Mouse (Mus musculus) midbrain, embryonic 15.5 days (tissue): ENCODE data around the gene Enpp3. TPM values are rescaled to one million over a fixed set of nuclear protein-coding genes. Genes with fewer than 3 reads are reported as not detected.
"Not testable (repeated sequence)": the region's sequence is repeated elsewhere in the genome, so short reads cannot be mapped to it uniquely, and the experiment has no call there.

Experiments
- ATAC-seq: fragments of 200-750 bp; cut with Nextera tagmentation; replicated peaks from 2 replicates; pipeline ENCODE4 v1.8.0; 2017; ENCODE audit warnings: moderate TSS enrichment
- H3K27ac ChIP-seq: fragments of 300-500 bp; sonication (generic); 2 replicates; pipeline ENCODE4 v1.5.1; 2015; ENCODE audit warnings: mild to moderate bottlenecking, inconsistent platforms
- H3K27me3 ChIP-seq: fragments of 300-500 bp; sonication (generic); replicated peaks from 2 replicates; pipeline ENCODE4 v1.6.1; 2015; ENCODE audit warnings: inconsistent platforms
- H3K36me3 ChIP-seq: fragments of 300-500 bp; sonication (generic); replicated peaks from 2 replicates; pipeline ENCODE4 v1.6.1; 2015; ENCODE audit warnings: inconsistent platforms
- H3K4me1 ChIP-seq: fragments of 300-500 bp; sonication (generic); 2 replicates; pipeline ENCODE4 v1.6.1; 2015; ENCODE audit warnings: inconsistent platforms
- H3K4me2 ChIP-seq: fragments of 300-500 bp; sonication (generic); 2 replicates; pipeline ENCODE4 v1.6.1; 2015; ENCODE audit warnings: inconsistent platforms, mild to moderate bottlenecking, moderate library complexity
- H3K4me3 ChIP-seq: fragments of 300-500 bp; sonication (generic); 2 replicates; pipeline ENCODE4 v1.5.1; 2015; ENCODE audit warnings: mild to moderate bottlenecking, inconsistent platforms
- H3K9ac ChIP-seq: fragments of 300-500 bp; sonication (generic); 2 replicates; pipeline ENCODE4 v1.6.1; 2015; ENCODE audit warnings: mild to moderate bottlenecking, inconsistent platforms
- H3K9me3 ChIP-seq: fragments of 300-500 bp; sonication (generic); 2 replicates; pipeline ENCODE4 v1.6.1; 2016; ENCODE audit warnings: inconsistent platforms
- WGBS: fragments of 180-500 bp; shearing (Covaris S2); methylation state at CpG from one replicate; pipeline ENCODE4 v1.1.7; 2015; ENCODE audit warnings: mixed read lengths; 5-methylcytosine and 5-hydroxymethylcytosine counted together
- polyA plus RNA-seq: library from polyadenylated mRNA; unstranded; fragments of >200 nt; fragmentation: Nextera tagmentation; extraction: Ambion mirVana; gene quantifications from 2 replicates; pipeline ENCODE4 v1.2.1, GENCODE M21; 2015

The Enpp3 gene
- polyA plus RNA-seq, 1 experiment from 2014 or later, result 3.7 TPM

DNA sequence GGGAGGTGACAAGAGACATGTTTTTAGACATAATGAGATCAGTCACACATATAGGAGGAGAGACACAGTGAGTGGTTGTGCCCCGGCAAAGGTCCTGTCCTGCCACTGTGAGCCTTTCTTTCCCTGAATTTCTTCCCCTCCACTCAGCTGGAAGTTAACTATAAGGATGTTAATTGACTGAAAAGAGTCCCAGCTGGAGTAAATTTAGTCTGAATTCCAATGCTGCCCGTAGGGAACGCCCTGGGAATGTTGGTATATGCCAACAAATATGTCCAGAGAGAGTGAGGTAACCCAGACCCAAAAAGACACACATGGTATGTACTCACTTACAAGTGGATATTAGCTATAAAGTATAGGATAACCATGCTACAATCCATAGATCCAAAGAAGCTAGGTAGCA lies 23.1 kb downstream of the Enpp3 start:
- 54% methylated on average over 3 of the region's 3 CpGs for WGBS
- ATAC-seq, result no peak
- no peak overlapping the region for H3K4me2 ChIP-seq
- H3K27me3 ChIP-seq, result no peaks in the 10 kb centered on the region
- H3K36me3 ChIP-seq, result no peaks in the 10 kb centered on the region
- H3K9ac ChIP-seq, result no peak overlapping the region
- no peak overlapping the region for H3K27ac ChIP-seq
- no peaks in the 10 kb centered on the region for H3K4me1 ChIP-seq
- no peak overlapping the region for H3K4me3 ChIP-seq
- no peaks in the 10 kb centered on the region for H3K9me3 ChIP-seq

DNA sequence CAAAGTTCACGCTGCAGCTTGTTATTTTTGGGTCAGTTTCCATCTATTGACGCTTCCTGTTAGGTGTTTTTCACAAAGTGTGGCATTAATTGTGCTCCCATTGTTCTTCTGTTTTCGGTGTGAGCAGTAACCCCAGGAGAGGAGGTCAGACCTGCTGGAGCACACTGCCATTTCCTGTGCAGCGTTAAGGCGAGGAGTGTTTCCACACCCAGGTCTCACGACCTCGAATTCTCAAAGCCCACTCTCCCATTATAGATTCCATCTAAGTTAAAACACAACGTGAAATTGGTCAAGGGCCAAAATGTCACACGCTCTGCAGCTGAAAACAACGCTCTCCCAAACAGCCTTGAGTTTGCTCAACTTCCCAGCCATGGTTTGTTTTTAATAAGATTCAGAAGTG lies 32.0 kb downstream of the Enpp3 start:
- Histone ChIP-seq H3K4me1 (no peaks in the 10 kb centered on the region), H3K27ac (no peak overlapping the region), H3K4me3 (no peak overlapping the region), H3K36me3 (no peaks in the 10 kb centered on the region), H3K9me3 (no peaks in the 10 kb centered on the region), H3K27me3 (no peaks in the 10 kb centered on the region), H3K9ac (no peak overlapping the region), H3K4me2 (no peak overlapping the region)
- no peak for ATAC-seq
- WGBS, result 82% methylated on average over 10 of the region's 10 CpGs

DNA sequence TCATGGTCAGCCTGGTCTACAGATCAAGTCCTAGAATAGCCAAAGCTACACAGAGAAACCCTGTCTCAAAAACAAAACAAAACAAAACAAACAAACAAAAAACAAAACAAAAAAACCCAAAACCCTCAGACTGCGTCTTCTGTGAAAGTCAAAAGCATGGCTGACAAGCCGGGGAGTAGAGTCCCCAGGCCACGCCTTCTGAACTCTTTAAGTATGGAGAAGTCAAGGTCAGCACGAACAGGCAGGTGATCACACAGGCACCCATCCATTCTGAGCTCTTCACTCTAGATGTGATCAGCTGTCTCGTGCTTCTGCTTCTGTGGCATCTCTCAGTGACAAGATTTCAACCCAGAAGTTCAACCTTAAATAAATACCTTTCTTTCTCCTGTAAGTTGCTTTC lies 35.9 kb downstream of the Enpp3 start:
- Histone ChIP-seq H3K36me3 (no peaks in the 10 kb centered on the region), H3K27ac (no peak overlapping the region), H3K27me3 (no peaks in the 10 kb centered on the region), H3K9me3 (no peaks in the 10 kb centered on the region), H3K9ac (no peak overlapping the region), H3K4me1 (no peaks in the 10 kb centered on the region), H3K4me3 (no peak overlapping the region), H3K4me2 (no peak overlapping the region)
- 93% methylated on average over 5 of the region's 5 CpGs for WGBS
- ATAC-seq, result no peak

DNA sequence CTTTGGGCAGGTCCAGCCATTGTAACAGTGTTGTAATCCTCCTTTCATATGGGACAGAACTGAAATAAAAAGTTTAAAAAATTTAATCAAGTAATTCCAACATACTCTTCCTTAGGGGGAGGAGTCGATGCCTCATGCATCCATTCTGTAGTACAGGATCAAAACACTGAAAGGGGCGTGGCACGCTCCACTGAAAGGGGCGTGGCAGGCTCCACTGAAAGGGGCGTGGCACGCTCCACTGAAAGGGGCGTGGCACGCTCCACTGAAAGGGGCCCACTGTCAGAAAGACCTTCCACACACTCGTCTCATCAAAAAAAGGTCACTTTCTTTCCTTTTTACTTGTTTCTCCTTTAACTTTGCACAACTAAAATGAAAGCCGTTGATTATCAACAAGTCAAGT lies 36.7 kb downstream of the Enpp3 start:
- Histone ChIP-seq H3K4me1 (no peaks in the 10 kb centered on the region), H3K9ac (no peak overlapping the region), H3K27me3 (no peaks in the 10 kb centered on the region), H3K4me2 (no peak overlapping the region), H3K9me3 (no peaks in the 10 kb centered on the region), H3K27ac (no peak overlapping the region), H3K4me3 (no peak overlapping the region), H3K36me3 (no peaks in the 10 kb centered on the region)
- no peak for ATAC-seq
- WGBS, result 90% methylated on average over 10 of the region's 10 CpGs

DNA sequence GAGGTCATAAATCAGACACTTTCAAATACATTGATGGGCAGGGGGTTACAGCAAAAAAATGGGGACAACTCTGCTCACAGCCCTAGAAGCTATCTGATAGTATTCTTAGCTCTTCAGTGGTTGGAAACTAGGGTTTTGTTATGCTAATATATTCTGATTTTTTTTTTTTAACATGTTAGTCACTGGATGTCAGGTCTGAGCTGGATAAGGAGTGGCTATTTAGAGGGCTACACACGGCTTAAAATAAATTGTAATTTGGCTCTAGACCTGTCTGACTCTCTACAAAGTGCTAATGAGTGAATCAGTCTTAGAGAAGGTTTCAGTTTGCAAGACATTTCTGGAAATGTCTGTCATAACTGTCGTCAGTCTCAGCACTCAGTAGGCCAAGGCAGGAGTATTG lies 37.5 kb downstream of the Enpp3 start:
- Histone ChIP-seq H3K9me3 (no peaks in the 10 kb centered on the region), H3K4me3 (no peak overlapping the region), H3K4me1 (no peaks in the 10 kb centered on the region), H3K9ac (no peak overlapping the region), H3K27me3 (no peaks in the 10 kb centered on the region), H3K36me3 (no peaks in the 10 kb centered on the region), H3K27ac (no peak overlapping the region), H3K4me2 (no peak overlapping the region)
- no peak for ATAC-seq
- 72% methylated on average over 2 of the region's 2 CpGs for WGBS

DNA sequence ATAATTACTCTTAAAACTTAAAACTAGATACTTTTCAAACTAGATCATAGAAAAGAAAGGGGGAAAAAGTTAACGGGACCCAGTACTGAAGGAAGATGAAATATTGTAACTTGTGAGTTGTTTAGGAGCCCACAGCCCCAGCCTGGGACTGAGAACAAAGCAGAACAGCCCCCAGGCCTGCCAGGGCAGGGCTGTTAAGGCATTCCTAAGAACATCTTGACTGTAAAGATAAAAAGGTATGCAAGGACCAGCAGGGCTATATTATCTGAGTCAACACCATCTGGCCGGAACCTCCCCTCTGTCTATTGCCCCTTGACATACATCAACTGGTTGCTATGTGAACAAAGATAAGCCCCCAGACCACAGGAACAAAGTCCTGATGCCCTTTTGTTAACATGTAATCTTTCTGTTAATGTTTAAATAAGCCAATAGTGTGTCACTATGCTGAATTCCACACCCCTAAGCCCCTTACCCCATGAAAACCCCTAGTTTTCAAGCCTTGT lies 39.8 kb downstream of the Enpp3 start:
- H3K36me3 ChIP-seq, H3K9ac ChIP-seq, H3K27me3 ChIP-seq, H3K9me3 ChIP-seq, H3K4me1 ChIP-seq, ATAC-seq, H3K27ac ChIP-seq, H3K4me3 ChIP-seq, H3K4me2 ChIP-seq: not testable (repeated sequence)
- 92% methylated on average over 2 of the region's 2 CpGs for WGBS

DNA sequence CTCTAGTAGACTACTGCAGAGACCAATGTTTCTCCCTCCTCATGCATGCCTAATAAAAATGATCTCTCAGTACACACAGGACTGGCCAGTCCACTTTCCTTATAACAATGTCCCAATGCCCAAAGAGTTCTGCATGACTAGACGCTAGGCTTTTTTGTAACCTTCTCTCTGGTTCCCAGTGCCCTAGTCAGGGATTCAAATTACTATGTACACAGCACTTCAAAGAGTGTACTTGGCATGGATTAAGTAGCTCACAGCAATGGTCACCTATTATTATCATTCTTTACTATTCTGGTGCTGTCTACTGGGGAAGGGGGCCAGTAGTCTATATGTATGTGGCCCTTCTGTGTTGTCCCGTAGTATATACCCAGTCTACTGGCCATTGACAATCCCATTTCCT lies 40.8 kb downstream of the Enpp3 start:
- no peaks in the 10 kb centered on the region for H3K27me3 ChIP-seq
- WGBS, result 83% methylated on average over 2 of the region's 2 CpGs

DNA sequence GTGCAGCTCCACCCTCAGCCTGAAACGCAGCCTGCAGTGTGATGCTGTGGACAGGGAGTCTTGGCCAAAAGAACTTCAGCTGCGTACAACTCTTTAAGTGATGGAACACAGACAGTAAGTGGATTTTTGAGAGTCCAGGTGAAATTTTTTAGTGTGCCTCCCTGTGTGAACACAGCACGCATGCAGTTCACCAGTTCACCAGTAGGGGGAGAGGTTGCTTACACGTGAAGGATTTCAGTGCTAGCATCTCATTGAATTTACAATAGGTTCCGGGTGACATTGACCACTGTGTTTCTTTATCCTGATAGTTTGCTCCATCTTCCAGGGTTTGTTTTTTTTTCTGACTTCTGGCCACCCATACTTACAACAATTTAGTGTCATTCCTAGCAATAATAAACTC lies 45.4 kb downstream of the Enpp3 start:
- no peak overlapping the region for H3K4me2 ChIP-seq
- no peaks in the 10 kb centered on the region for H3K36me3 ChIP-seq
- 49% methylated on average over 5 of the region's 5 CpGs for WGBS
- no peaks in the 10 kb centered on the region for H3K9me3 ChIP-seq
- 0 out of 2 replicates have a peak, but pooled peaks have one; percentile 30 for ATAC-seq
- H3K4me3 ChIP-seq, result no peak overlapping the region
- no peak overlapping the region for H3K9ac ChIP-seq
- H3K27ac ChIP-seq, result no peak overlapping the region
- H3K4me1 ChIP-seq, result no peaks in the 10 kb centered on the region
- no peaks in the 10 kb centered on the region for H3K27me3 ChIP-seq

More for the DNA sequence above, 40.8 kb downstream of the Enpp3 start:
- Histone ChIP-seq H3K27ac (no peak overlapping the region), H3K9ac (no peak overlapping the region), H3K4me1 (no peaks in the 10 kb centered on the region), H3K4me3 (no peak overlapping the region), H3K9me3 (no peaks in the 10 kb centered on the region), H3K36me3 (no peaks in the 10 kb centered on the region), H3K4me2 (no peak overlapping the region)
- ATAC-seq, result no peak

DNA sequence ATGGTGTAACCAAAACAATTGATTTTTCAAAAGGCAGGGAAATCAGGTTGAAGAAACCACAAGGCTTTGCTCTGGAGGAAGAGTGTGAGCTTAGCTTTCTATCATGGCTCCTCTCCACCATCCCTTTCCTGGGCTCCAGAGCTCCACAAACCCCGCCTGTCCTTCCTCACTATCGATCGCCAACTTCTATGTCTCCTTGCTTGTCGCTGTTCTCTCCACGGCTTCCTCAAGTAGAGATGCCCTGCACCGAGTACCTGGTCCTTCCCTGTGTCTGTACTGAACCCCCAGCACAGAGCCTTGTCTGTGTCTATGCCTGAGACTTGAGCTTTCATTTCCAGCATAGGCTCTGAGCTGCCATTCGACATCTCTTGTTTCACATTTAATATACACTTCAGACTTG lies 49.9 kb downstream of the Enpp3 start:
- 94% methylated on average over 7 of the region's 7 CpGs for WGBS
- Histone ChIP-seq H3K36me3 (no peaks in the 10 kb centered on the region), H3K4me3 (no peak overlapping the region), H3K9ac (no peak overlapping the region), H3K27ac (no peak overlapping the region), H3K4me2 (no peak overlapping the region), H3K4me1 (no peaks in the 10 kb centered on the region), H3K27me3 (no peaks in the 10 kb centered on the region), H3K9me3 (no peaks in the 10 kb centered on the region)
- ATAC-seq, result no peak

DNA sequence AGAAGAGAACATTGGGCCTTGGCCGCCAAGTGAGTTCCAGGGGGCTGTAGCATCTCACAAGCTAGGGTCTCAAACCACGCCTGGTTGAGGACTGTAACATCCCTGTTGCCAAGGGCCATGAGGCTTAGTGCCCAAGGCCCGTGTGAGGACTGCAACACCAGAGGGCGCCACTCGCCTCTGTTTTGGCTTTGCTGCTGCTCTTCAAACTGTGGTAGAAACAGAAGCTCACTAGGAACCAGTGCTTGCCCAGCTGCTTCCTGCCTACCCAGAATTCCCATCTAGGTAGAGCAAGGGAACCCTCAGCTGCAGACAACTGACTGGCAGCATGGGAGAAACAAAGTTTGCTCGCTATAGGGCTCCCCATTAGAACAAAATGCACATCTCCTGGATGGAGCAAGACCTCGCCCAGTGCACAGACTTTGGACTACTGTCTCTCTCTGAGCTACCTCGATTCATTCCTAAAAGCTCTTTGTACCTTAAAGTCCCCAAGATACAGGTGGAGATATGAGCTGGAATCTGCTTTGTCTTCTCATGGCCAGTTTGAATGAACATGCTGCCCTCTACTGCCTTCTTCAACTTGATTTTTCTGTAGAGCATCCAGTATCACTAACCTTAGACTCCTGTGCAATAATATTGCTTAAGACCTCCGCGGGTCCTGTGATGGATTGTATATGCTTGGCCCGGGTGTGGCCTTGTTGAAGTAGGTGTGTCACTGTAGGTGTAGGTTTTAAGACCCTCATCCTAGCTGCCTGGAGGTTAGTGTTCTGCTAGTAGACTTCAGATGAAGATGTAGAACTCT lies 52.7 kb downstream of the Enpp3 start:
- H3K9ac ChIP-seq, result no peak overlapping the region
- H3K27ac ChIP-seq, result no peak overlapping the region
- H3K4me1 ChIP-seq, result no peaks in the 10 kb centered on the region
- no peak overlapping the region for H3K4me2 ChIP-seq
- no peak for ATAC-seq
- H3K9me3 ChIP-seq, result no peaks in the 10 kb centered on the region
- no peak overlapping the region for H3K4me3 ChIP-seq
- H3K27me3 ChIP-seq, result no peaks in the 10 kb centered on the region
- WGBS, result 70% methylated on average over 11 of the region's 11 CpGs
- H3K36me3 ChIP-seq, result no peaks in the 10 kb centered on the region

DNA sequence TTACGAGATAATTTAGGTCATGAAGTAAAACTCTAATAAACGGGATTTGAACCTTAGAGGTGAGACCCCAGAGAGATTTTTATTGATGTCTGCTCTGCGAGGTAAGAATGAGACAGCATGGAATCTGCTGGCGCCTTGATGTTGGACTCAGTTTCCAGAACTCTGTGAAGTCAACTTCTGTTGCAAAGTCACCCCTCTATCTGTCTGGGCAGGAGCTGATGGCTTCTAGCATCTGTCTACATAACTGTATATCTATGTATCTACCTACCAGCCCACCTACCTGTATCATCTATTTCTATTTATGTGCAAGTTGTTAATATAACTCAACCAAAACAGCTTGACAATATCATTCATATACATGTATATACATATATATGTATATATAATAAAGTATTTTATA lies 57.3 kb downstream of the Enpp3 start:
- H3K4me2 ChIP-seq, result no peak overlapping the region
- H3K9ac ChIP-seq, result no peak overlapping the region
- H3K36me3 ChIP-seq, result no peaks in the 10 kb centered on the region
- no peaks in the 10 kb centered on the region for H3K9me3 ChIP-seq
- 91% methylated on average over 4 of the region's 4 CpGs for WGBS
- no peak overlapping the region for H3K4me3 ChIP-seq
- H3K27ac ChIP-seq, result no peak overlapping the region
- H3K27me3 ChIP-seq, result no peaks in the 10 kb centered on the region
- H3K4me1 ChIP-seq, result no peaks in the 10 kb centered on the region
- no peak for ATAC-seq

DNA sequence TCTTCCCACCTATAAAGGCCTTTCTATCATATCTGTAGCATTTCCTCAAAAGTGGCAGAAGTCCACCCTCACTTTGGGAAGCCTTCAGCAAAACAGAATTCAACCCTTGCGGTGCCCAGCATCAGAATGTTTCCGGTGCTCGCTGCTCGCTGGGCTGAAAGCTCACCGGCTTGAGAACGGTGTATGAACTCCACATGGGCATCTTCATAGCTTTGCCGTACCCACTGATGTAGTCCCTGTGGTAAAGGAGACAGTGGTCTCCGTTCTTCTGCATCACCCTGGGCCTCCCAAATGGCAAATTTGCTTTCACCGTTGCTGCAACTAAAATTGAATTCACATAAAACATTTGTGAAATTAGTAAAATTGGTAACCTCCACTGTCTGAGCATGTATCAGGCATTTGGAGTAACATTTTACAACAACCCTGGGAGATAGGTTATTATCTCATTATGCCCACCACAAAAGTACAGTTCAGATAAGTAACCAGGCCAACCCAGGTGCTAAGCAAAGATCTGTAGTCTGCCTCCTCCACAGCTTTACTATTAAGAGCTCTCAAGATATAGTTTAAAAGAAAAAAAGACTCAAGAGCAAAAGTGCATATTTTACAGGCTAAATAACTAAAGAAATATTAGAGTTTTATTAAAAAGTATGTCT lies 57.9 kb downstream of the Enpp3 start:
- Histone ChIP-seq H3K4me3 (no peak overlapping the region), H3K27me3 (no peaks in the 10 kb centered on the region), H3K27ac (no peak overlapping the region), H3K9ac (no peak overlapping the region), H3K9me3 (no peaks in the 10 kb centered on the region), H3K4me2 (no peak overlapping the region), H3K36me3 (no peaks in the 10 kb centered on the region), H3K4me1 (no peaks in the 10 kb centered on the region)
- ATAC-seq, result no peak
- WGBS, result 96% methylated on average over 9 of the region's 9 CpGs

DNA sequence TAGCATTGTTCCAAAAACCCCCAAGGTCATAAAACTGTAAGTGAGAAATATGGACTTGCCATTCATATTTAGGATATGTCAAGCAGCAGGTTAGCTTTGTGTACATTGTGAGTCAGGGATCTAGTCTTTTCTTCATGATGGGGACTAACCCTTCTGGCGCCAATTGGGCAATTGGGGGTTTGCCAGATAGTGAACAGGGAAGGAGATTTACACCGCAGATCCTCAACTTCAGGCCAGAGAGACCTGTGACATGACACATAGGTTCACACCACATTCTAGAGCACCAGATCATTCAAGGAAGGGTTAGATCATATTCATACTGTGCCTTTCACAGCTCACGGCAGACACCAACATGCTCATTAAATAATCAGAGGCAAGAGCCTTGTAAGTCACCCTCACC lies 58.7 kb downstream of the Enpp3 start:
- Histone ChIP-seq H3K27me3 (no peaks in the 10 kb centered on the region), H3K4me1 (no peaks in the 10 kb centered on the region), H3K4me2 (no peak overlapping the region), H3K9me3 (no peaks in the 10 kb centered on the region), H3K27ac (no peak overlapping the region), H3K4me3 (no peak overlapping the region), H3K36me3 (no peaks in the 10 kb centered on the region), H3K9ac (no peak overlapping the region)
- ATAC-seq, result no peak
- WGBS, result 92% methylated on average over 3 of the region's 3 CpGs
